Mouse (Mus musculus) thymus, postnatal 36 days (tissue): Measurements from ENCODE around the gene Slfn9.
"Not testable (repeated sequence)": the region's sequence is repeated elsewhere in the genome, so short reads cannot be mapped to it uniquely, and the experiment has no call there.

Experiments
- DNase-seq, 2 experiments: peaks; one replicate each; pipeline ENCODE4 v3.0.0; 2022; ENCODE audit warnings: mixed read lengths in 2 of 2

Slfn9 gene

GRCm38 (mm10) chr11:82954631-82955030 is 37.0 kb downstream of the Slfn9 start:
- no peak for DNase-seq

- peak; percentile 70 to 72 for DNase-seq
These were observed 38.8 kb downstream of the Slfn9 start for GRCm38 (mm10) chr11:82952612-82953542.

GRCm38 (mm10) chr11:82951865-82952611 is 39.6 kb downstream of the Slfn9 start:
- DNase-seq: peak; percentile 55 to 68

DNA sequence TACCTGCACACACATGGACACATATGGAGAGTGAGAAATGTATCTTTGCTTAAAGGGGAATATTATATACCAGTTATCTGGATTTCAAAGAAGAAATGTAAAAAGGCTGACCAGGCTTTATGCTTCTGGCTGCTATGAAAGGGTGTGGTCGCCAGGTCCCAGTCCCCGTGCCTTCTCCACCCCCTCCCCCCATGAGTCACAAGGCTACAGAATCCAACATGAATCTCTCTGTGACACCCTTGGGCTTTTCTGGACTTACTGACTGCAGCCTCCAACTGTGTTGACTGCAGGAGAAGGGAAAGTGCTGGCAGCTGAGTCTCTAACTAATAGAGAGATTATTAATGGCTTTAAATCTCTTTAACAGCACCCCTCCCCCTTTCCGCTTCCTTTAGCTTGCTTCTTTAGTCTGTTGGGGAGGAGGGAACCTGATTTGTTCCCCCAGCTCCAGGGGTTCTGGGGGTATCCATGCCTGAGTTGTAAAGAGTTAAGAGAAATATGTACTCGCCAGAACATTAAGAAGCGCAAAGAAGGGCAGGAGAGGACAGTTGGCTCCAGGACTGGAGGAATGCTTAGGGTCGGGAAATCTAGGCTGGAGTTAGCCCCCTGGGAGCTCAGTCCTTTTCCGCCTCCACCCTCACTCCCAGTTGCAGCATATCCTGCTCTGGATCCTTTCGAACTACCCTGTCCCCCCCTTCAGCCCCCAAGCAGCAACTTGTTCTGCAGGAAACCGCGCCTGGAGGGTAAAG is 40.7 kb downstream of the Slfn9 start, which contains the start of gene Slfn5:
Gene Slfn5, plus strand, starts transcription at position 614 of the 746 bp plus-strand sequence.
- DNase-seq: no peak

- DNase-seq: no peak
These were observed 42.6 kb downstream of the Slfn9 start for GRCm38 (mm10) chr11:82949036-82949435.

GRCm38 (mm10) chr11:82947457-82947856 is 44.2 kb downstream of the Slfn9 start:
- DNase-seq: peak; percentile 48 to 57

DNA sequence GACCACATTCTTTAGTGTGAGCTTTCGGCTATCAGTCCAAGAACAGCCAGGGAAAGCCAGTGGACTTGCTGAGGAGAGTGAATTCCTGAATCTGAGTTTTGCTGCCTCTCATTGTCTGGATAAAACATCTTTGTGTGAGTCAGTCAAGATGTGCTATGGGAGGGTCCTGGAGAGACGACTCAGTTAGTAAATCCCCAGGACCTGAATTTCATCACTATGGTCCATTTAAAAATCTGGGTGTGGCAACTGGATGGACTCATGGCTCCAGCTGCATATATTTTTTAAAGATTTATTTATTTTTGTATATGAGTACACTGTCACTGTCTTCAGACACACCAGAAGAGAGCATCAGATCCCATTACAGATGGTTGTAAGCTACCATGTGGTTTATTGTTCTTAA is 46.0 kb downstream of the Slfn9 start:
- no peak for DNase-seq

GRCm38 (mm10) chr11:82943336-82943735 is 48.3 kb downstream of the Slfn9 start:
- DNase-seq: peak; percentile 25 to 45

DNA sequence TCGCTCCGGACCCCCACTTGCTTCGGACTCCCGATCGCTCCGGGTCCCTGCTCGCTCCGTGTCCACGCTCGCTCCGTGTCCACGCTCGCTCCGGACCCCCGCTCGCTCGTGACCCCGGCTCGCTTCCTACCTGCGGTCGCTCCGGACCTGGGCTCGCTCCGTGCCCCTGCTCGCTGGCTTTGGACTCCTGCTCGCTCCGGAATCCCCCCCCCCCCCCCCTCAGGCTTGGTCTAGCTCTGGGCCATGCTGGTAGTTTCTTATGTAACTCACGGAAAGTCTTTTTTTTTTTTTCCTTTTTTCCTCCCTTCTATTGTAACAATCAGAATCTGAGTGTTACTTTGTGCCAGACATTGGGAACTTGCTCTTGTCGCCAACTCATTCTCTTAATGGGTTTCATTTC is 58.4 kb downstream of the Slfn9 start:
- no peak for DNase-seq

- DNase-seq: not testable (repeated sequence)
These were observed 59.8 kb downstream of the Slfn9 start for GRCm38 (mm10) chr11:82931671-82932450.

DNA sequence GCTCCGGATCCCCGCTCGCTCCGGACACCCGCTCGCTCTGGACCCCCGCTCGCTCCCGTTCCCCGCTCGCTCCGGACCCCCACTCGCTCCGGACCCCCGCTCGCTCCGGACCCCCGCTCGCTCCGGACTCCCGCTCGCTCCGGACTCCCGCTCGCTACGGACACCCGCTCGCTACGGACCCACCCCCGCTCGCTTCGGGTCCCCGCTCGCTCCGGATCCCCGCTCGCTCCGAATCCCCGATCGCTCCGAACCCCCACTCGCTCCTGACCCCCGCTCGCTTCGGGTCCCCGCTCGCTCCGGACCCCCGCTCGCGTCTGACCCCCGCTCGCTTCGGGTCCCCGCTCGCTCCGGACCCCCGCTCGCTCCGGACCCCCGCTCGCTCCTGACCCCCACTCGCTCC is 60.5 kb downstream of the Slfn9 start:
- not testable (repeated sequence) for DNase-seq

DNA sequence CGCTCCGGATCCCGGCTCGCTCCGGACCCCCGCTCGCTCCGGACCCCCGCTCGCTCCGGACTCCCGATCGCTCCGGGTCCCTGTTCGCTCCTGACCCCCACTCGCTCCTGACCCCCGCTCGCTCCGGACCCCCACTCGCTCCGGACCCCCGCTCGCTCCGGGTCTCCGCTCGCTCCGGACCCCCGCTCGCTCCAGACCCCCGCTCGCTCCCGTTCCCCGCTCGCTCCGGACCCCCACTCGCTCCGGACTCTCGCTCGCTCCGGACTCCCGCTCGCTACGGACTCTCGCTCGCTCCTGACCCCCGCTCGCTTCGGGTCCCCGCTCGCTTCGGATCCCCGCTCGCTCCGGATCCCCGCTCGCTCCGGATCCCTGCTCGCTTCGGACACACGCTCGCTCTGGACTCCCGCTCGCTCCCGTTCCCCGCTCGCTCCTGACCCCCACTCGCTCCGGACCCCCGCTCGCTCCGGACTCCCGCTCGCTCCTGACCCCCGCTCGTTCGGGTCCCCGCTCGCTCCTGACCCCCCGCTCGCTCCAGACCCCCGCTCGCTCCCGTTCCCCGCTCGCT is 61.2 kb downstream of the Slfn9 start:
- DNase-seq: not testable (repeated sequence)

GRCm38 (mm10) chr11:82929633-82929950 is 62.0 kb downstream of the Slfn9 start:
- DNase-seq: no peak

- no peak for DNase-seq
These were observed 62.6 kb downstream of the Slfn9 start for GRCm38 (mm10) chr11:82928897-82929632.
